Mouse (Mus musculus) cerebellum, postnatal 36 days (tissue): Measurements from ENCODE around the gene Atp5h.
"Not testable (repeated sequence)": the region's sequence is repeated elsewhere in the genome, so short reads cannot be mapped to it uniquely, and the experiment has no call there.

Source experiments
- DNase-seq, 2 experiments: peaks; one replicate each; pipeline ENCODE4 v3.0.0; 2021 to 2022; ENCODE audit warnings: mixed read lengths in 2 of 2

Atp5h gene

DNA sequence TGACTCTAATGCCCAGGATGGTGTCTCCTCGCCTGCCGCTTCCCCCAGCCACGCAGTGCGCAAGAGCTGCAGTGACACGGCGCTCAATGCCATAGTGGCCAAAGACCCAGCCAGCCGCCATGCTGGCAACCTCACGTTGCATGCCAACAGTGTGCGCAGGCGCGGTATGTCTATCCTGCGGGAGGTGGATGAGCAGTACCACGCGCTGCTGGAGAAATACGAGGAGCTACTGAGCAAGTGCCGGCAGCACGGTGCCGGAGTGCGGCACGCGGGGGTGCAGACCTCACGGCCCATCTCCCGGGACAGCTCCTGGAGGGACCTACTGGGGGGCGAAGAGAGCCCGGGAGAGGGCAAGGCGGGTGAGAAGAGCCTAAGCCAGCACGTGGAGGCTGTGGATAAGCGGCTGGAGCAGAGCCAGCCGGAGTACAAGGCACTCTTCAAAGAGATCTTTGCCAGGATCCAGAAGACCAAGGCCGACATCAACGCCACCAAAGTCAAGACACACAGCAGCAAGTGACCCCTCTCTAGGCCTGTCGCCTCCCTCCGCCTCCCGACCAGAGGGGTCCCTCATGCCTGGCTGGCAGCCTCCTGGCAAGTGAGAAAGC is 25.9 kb downstream of the Atp5h start:
- peak; percentile 74 to 79 for DNase-seq

DNA sequence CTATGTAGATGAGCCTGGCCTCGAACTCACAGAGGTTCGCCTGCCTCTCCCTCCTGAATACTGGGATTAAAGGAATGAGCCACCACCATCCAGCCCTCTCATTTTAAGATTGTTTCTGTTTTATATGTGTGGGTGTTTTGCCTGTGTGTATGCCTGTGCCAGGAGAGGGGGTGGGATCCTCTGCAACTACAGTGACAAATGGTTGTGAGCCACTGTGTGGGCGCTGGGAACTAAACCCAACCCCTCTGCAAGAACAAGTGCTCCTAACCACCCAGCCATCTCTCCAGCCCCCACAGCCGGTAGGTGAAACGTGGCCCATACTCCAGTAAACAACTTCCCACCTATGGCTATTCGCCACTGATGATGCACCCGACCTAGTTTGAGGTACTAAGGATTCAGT is 28.4 kb downstream of the Atp5h start:
- no peak for DNase-seq

DNA sequence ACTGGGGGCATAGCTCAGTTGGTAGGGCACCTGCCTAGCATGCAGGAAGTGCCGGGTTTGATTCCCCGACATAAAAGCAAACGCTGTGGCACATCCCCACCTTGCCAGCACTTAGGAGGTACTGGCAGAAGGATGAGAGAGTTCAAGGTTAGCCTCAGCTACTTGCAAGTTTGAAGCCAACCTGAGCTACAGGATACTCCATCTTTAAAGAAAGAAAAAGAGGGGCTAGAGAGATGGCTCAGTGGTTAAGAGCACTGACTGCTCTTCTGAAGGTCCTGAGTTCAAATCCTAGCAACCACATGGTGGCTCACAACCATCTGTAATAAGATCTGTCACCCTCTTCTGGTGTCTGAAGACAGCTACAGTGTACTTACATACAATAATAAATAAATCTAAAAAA is 32.9 kb downstream of the Atp5h start:
- DNase-seq: not testable (repeated sequence)

DNA sequence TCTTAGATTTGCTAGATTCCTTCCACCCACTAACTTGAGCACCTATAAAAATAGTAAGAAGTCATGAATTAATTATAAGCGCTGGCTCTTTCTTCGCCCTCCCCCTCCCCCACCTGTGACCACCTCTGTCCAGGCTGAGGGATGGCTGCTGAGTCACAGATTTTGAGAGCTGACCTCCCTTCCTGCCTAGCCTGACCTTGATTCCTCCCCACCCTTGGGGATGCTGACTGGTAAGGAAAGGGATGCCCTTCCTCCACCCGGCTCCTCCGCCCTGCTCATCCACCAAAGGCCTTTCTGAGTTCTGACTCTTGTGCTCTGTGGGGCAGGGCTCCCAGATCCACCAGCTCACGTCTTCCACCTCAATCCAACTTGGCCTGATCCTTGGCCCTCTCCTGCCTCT is 35.2 kb downstream of the Atp5h start:
- no peak for DNase-seq

DNA sequence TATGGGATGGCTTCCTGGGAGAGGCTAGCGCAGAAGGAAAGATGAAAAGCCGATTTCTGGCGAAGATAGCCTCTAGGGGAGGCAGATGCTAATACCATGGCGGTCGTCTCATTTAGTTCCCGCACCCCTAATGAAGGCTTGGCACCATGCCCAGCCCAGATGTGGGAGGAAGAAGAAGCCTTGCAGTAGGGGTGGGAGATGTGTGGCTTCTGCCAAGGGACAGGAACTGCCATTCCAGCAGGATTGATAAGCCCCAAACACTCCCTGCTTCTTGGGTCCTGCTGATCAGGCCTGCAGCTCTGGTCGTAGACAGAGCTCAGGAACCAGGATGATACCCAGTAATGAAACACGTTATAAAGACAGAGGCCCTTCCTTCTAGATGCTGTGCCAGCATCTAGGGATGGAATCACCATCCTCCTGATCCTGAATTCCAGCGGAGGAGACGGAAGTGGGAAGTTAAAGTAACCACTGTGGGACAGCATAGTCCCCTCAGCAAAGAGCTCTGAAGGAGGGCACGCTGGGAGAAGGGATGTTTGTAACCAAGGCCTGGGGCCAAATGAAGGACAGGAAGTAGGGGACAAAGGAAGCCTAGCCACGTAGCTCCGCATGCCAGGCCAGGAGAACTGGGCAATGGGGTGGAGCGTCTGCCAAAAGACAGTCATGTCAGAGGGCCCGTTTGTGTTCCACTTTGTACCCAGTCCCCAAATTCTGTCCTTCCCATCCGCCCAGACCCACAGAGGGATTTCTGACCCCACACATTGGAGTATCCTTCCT is 35.9 kb downstream of the Atp5h start:
- DNase-seq: peak in 1 of 2 experiments; percentile 36

DNA sequence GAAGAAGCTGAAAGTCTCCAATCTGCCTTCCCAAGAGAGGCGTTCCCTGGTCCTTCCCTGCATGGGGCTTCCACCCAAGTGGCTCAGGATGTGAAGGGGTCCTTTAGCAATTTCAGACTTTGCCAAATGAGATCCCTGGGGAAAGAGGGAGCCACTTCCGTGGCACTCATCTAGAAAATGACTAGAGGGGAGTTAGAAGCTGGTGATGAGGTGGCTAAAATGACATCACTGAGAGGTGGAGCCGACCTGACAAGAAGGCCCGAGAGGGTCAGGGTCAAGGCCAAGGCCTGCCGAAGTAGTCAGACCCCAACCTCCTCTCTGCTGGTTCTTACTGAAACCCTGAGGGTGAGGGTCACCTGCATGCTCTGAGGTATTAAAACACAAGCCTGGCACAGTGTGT is 36.9 kb downstream of the Atp5h start:
- no peak for DNase-seq

DNA sequence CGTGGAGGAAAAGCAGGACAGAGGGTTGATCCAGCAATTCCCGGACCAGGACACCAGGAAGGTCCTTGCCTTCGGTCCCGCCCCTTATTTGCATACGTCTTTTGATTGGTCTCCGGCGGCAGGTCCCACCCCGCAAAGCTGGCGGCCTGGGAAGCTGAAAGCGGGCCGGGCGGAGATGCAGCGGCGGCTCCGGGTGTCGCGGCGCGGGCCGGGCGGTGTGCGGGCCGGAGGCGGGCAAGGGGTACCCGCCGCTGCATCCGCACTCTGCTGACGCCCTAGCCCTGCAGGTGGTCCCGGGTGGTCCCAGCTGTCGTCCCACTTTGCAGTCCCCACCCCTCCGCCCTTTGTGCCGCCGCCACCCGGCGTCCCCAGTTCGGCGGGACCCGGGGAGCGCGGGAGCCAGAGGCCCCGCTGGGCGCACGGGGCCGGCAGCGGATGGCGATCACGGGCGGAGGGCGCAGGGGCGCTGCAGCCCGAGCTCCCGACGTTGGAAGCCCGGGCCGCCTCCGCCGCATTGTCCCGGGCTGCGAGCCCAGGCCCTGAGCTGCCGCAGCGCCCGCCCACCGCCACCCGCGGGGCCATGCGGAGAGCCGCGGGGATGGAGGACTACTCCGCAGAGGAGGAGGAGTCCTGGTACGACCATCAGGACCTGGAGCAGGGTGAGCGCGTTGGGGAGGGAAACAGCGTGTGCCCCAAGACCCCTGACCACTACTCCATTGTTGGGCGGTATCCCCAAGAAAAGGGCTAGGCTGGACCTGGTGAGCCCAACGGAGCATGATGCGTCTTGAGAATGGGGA is 37.8 kb downstream of the Atp5h start, which contains the start of gene Cdr2l:
Gene Cdr2l (plus strand): TSS at position 174 of the 797 bp plus-strand sequence.
- DNase-seq: peak; percentile 91 to 92

DNA sequence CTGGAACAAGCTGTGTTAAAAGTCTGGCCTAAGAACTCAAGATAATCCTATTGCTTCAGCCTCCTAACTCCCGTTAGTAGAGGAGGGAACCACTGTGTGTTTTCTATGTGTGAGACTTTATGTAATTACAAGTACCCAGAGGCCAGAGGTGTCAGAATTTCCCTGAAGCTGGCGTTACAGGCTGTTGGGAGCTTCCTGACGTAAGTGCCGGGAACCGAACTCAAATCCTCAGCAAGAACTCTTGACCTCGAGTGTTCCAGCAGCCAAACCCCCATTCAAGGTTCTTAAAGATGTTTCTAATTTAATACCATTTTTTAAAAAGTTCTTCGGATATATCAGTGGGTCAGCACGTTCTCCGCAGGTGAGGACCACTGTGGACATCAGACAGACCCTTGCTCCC is 38.5 kb downstream of the Atp5h start:
- peak in 1 of 2 experiments; percentile 37 for DNase-seq

DNA sequence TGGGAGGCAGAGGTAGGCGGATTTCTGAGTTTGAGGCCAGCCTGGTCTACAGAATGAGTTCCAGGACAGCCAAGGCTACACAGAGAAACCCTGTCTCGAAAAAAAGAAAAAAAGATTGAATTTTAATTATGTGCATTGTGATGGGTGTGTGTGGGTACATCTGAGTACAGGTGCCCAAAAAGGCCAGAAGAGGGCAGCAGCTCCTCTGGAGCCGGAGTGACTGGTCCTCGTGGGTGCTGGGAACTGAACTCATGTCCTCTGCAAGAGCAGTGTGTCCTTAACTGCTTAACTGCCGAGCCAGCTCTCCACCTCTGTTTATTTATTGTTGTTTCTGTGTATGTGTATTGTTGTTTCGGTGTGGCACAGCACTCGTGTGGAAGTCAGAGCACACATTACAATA is 41.9 kb downstream of the Atp5h start:
- no peak for DNase-seq

DNA sequence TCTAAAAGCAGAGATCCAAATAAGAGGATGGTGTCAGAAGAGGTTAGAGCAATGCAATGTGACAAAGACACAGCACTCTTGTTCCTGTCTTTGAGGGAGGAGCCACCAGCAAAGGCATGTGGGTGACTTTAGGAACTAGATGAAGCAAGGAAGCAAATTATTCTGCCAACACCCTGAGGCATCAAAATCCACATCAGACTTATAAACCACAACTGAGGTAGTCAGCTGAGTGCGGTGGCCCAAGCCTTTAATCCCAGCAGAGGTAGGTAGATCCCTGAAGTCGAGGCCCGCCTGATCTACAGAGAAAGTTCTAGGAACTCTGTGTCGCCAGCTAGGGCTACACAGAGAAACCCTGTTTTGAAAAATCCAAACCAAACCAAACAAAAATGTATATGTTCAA is 42.5 kb downstream of the Atp5h start:
- no peak for DNase-seq

DNA sequence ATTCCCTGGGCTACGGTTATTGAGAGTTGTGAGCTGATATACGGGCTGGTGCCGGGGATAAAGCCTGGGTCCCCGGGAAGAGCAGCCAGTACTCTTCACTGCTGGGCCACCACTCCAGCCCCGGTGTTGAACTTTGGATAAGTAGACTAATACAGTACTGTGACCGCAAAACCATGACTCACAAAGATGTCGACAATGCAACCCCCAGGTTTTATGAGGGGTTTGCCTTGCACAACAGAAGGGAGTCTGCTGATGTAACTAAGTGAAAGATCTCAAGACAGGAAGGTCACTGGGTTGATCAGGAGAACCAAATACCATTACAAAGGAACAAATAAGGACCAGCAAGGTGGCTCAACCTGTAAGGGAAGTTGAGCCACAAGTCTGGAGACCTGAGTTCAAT is 43.0 kb downstream of the Atp5h start:
- DNase-seq: no peak

DNA sequence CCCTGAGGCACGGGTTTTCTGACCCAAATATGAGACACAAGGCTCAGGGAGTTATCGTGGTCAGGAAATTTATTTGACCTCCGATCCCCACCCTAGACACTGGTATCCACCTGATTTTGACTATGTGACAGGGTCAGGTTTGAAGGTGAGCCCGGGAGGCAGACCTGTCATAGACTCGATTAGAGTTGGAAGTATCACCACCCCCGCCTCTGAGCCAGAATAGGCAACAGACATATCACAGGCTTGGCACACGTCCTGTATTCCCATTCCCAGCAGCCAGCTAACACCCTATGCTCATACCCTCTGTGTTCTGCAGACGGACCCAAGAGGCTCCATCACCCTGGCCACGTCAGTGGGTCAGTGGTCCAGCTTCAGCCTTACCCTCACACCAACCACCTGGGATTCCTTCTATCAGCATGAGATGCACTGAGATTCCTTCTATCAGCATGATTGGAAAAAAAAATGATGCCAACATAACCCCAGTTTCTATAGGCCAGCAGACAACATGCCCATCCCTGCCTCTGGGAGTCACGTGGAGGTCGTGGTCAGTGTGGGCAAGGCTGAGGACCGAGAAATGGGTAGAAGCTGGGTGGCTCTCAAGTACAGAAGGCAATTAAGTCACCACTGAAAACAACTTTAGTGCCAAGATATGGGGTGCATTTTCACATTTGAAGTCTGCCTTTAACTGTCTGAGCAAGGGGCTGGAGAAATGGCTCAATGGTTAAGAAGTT is 44.9 kb downstream of the Atp5h start:
- DNase-seq: no peak

DNA sequence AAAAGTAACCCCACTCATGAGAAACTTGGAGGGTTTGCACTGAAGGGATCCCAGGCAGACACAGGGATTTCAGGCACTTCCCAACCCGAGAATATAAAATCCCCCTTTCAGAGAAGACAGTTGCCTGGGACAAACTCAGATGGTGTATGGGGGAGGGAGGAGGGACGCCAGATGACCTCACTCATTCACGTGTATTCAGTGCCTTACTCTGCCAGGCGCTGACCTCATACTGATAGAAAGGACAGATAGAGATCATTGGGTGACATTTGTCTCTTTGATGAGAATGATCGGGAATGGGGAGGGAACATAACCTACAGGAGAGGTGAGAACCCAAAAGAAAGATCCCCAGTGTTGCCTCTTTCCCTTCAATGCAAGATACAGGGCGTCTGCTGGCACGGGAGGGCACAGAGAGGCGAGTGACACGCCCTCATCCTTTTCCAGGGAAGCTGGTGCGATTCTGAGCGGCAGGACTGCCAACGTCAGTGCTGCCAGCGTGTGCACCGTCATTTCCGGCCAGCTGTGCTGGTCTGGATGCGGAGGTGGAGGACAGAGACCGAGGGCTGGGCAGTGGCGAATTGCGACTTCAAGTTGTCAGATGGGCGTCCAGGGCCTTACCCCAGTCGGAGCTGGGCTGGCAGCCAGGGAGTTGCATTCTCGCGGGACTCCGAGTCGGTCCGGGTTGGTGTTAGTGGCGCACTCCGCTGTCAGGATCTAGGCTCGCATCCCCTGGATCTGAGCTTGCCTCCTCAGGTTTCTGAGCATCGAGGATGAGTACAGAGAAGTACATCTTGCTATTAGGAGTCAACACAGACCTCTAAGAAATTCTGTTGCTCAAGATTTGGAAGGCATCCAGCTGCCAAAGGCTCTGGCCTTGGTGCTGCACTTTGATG is 45.7 kb downstream of the Atp5h start:
- DNase-seq: peak; percentile 77 to 84

DNA sequence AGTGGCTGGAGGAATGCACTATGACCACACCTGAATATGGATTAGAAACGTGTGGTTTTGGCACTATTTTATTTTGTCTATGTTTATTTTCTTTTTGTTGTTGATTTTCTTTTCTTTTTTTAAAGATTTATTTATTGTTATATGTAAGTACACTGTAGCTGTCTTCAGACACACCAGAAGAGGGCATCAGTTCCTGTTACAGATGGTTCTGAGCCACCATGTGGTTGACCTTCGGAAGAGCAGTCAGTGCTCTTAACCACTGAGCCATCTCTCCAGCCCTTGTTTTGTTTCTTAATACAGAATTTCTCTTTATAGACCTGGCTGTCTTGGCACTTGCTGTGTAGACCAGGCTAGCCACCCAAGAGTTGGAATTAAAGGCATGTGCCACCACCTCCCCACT is 47.0 kb downstream of the Atp5h start:
- no peak for DNase-seq

DNA sequence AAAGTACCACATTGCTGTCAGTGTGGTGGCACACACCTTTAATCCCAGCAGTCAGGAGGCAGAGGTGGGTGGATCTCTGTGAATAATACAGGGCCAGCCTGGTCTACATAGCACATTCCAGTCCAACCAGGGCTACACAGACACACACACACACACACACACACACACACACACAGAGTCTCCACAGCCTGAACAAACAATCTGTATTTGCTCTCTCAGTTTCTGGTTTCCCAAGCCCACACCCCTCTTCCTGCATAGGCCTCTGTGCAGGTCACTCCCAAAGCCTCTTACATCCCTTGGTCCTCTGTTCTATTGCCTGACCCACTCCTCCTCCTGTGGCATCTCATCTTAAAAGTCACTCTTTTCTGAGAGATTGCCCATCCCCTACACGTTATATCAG is 47.7 kb downstream of the Atp5h start:
- no peak for DNase-seq

DNA sequence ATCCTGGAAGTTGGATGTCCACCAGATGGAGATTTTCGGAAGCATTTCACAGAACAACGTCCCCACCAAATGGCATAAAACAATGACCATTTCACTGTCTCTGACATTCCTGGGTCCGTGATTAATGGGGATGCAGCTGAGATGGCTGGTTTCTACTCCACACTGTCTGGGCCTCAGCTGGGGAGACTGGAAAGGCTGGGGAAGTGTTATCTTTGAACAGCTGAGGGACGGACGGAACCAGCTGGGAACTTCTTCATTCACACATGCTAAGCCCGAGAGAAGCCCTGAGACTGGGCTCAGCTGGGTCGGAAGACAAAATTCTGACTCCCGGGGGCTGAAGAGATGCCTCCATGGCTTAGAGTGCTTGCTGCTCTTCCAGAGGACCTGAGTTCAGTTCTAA is 48.4 kb downstream of the Atp5h start:
- no peak for DNase-seq

DNA sequence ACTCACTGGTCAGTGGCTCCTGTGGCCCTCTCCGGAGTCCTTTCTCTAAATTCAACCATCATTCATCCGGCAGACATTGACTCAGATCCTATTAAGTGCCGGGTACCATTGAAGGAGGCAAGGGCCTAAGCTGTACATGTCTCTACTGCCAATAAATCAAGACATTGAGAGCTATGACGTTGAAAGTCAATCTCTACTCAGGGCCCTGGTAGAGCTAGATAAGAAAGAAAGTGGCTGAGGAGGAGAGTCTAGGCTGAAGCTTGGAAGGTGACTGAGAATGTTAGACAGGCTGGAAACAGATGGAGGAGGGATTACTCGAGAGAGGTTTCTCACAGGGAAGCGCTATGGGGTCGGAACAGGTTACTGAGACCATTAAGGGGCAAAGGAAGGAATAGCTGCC is 49.4 kb downstream of the Atp5h start:
- DNase-seq: no peak

DNA sequence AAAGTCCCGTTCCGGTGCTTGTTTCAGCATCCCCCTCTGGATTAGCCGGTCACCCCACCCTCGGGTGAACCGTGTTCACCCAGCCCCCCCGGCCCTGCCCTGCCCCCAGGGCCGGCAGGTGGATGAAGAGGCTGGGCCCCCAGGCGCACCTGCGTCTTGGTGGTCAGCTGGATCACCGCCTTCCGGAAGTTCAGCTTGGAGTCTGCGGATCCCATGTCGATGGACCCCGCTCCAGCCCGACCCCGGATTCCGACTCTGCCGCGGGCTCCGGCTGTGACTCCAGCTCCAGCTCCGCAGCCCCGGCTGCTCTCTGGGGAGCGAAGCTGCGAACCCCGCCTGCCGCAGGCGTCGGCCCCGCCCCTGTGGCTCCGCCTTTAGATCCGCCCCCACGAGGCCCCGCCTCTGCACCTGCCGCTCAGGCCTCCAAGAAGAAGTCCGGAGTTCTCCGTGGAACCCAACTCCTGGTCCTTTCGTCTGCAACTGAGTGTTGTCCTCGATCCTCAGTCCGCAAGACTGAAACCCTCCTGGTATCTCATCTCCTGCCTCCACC is 52.3 kb downstream of the Atp5h start, which contains the start of gene Hid1:
Gene Hid1 (minus strand): TSS at position 362 of the 550 bp plus-strand sequence.
- peak; percentile 86 to 92 for DNase-seq

DNA sequence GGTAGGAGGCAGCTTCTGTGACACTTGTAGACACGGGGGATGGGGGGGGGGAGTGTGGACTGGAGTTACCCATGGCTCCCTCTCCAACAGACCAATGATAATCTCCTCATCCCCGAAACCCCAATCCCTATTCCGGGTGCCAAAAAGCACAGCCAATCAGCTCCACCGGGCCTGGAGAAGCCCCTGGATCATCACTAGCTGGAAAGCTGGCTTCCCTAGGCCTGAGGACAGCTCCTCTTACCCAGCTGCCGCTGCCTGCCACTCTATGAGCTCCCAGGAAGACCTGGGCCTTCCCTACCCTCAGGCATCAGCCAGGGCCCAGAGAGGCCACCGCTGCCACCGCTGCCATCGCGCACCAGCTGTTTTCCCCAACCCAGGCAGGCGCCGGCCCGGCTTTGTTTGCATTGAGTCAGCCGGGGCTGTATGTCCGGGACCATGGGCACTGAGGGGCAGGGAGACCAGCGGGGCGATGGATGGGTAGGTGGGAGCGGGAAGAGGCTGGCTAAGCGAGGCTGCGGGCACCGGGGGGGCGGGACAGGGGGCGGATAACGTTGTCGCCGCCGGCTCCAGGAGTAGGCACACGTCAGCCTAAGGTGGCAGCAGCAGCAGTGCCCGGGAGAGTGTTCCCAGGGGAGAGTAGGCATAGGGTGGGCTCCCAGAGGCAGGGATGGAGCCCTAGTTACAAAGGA is 52.9 kb downstream of the Atp5h start:
- DNase-seq: peak; percentile 57 to 60

DNA sequence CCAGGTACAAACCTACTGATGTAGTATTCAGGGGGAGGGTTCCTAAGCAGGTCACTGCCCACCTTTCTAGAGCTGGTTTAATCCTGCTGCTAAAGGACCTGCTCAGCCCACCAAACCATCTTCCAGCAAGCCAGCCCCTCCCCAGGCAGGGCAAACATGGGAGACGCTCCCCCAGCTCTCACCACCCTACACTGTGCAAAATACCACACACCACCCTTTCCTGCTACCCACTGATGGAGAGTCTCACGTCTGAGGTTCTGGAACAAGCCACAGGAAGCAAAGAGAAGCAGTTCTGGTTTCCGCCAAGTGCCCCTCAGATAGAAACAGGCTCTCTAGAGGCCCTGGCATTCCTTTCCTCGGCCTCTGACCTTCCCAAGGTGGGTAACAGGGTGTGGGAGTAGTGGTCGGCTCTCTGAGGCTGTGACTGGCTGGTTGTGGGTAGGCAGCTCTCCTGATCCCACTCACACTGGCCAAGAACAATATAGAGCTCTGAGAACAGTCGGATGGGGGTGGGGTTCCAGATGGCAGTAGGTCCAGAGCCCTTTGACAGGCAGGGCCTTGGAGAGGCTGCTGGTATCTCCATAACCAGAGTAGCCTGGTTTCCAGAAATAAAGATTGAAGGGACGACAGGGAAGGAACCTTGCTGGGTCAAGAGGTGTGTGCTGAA is 53.6 kb downstream of the Atp5h start:
- peak; percentile 43 to 44 for DNase-seq
